Mouse (Mus musculus) liver, adult 2 months (tissue): Measurements from ENCODE around the gene Epop. TPM values are rescaled to one million over a fixed set of nuclear protein-coding genes. Genes with fewer than 3 reads are reported as not detected.

Experiments used
- DNase-seq: peaks from one replicate; pipeline ENCODE4 v3.0.0-alpha.2; 2011; ENCODE audit warnings: low read depth, low spot score; ENCODE audit errors: extremely low read depth
- H3K27ac ChIP-seq: fragments of 200-500 bp; replicated peaks from 2 replicates; pipeline ENCODE4 v1.5.1; 2012; ENCODE audit warnings: low read depth, mild to moderate bottlenecking, control low read depth, inconsistent platforms, low read length; ENCODE audit not compliant: insufficient read depth
- H3K27me3 ChIP-seq: fragments of 200-500 bp; 2 replicates; pipeline ENCODE4 v1.6.1; 2012; ENCODE audit warnings: mild to moderate bottlenecking, moderate library complexity, low read length, inconsistent platforms; ENCODE audit not compliant: control insufficient read depth, insufficient read depth
- H3K36me3 ChIP-seq: fragments of 200-500 bp; 2 replicates; pipeline ENCODE4 v1.6.1; 2012; ENCODE audit warnings: low read length, inconsistent platforms; ENCODE audit not compliant: control insufficient read depth, insufficient read depth
- H3K4me1 ChIP-seq: fragments of 200-500 bp; 2 replicates; pipeline ENCODE4 v1.6.1; 2011; ENCODE audit warnings: low read length; ENCODE audit not compliant: control insufficient read depth, insufficient read depth
- H3K4me3 ChIP-seq: fragments of 200-500 bp; 2 replicates; pipeline ENCODE4 v1.5.1; 2011; ENCODE audit warnings: low read depth, mild to moderate bottlenecking, control low read depth, low read length, moderate library complexity; ENCODE audit not compliant: insufficient read depth
- H3K79me2 ChIP-seq: fragments of 200-500 bp; 2 replicates; pipeline ENCODE4 v1.6.1; 2012; ENCODE audit warnings: inconsistent platforms, mild to moderate bottlenecking, low read length, moderate library complexity; ENCODE audit not compliant: control insufficient read depth, insufficient read depth
- H3K9ac ChIP-seq: fragments of 200-500 bp; 2 replicates; pipeline ENCODE4 v1.6.1; 2012; ENCODE audit warnings: low read depth, mild to moderate bottlenecking, control low read depth, inconsistent platforms, low read length
- CTCF ChIP-seq: fragments of 200-500 bp; IDR thresholded peaks from 2 replicates; pipeline ENCODE4 v1.5.1; 2011; ENCODE audit warnings: low read depth, low read length, control low read depth
- POLR2A ChIP-seq: fragments of 200-500 bp; IDR thresholded peaks from 2 replicates; pipeline ENCODE4 v1.6.1; 2011; ENCODE audit warnings: low read length, control low read depth; ENCODE audit not compliant: insufficient read depth; ENCODE audit errors: extremely low read depth
- WGBS: fragments of 180-500 bp; shearing (Covaris S2); methylation state at CpG from one replicate; pipeline ENCODE4 v1.1.7; 2018; 5-methylcytosine and 5-hydroxymethylcytosine counted together
- polyA plus RNA-seq: library from polyadenylated mRNA; depleted of rRNA; stranded (reverse); fragments of >200 nt; gene quantifications from 2 replicates; pipeline ENCODE4 v1.2.3, GENCODE M21; 2012
- total RNA-seq: library from RNA; depleted of rRNA; stranded (reverse); fragments of >200 nt; gene quantifications from 2 replicates; pipeline ENCODE4 v1.2.3, GENCODE M21; 2014

The Epop gene
- total and polyA plus RNA-seq, 2 experiments: 0.37 to 2.5 TPM

GRCm38 (mm10) chr11:97628303-97628567, 1.3 kb downstream of the Epop start:
- H3K4me3 ChIP-seq: peak overlapping the region; percentile 69; the same call in 1 of the 2 replicates
- H3K9ac ChIP-seq: no peak overlapping the region
- TF ChIP-seq CTCF (no peak), POLR2A (no peak)
- H3K27me3 ChIP-seq: peaks cover 21% of the 10 kb centered on the region
- H3K79me2 ChIP-seq: no peaks in the 10 kb centered on the region
- H3K36me3 ChIP-seq: no peaks in the 10 kb centered on the region
- 1% methylated on average over 28 of the region's 28 CpGs for WGBS
- DNase-seq: no peak
- H3K4me1 ChIP-seq: no peaks in the 10 kb centered on the region
- no peak overlapping the region for H3K27ac ChIP-seq

DNA sequence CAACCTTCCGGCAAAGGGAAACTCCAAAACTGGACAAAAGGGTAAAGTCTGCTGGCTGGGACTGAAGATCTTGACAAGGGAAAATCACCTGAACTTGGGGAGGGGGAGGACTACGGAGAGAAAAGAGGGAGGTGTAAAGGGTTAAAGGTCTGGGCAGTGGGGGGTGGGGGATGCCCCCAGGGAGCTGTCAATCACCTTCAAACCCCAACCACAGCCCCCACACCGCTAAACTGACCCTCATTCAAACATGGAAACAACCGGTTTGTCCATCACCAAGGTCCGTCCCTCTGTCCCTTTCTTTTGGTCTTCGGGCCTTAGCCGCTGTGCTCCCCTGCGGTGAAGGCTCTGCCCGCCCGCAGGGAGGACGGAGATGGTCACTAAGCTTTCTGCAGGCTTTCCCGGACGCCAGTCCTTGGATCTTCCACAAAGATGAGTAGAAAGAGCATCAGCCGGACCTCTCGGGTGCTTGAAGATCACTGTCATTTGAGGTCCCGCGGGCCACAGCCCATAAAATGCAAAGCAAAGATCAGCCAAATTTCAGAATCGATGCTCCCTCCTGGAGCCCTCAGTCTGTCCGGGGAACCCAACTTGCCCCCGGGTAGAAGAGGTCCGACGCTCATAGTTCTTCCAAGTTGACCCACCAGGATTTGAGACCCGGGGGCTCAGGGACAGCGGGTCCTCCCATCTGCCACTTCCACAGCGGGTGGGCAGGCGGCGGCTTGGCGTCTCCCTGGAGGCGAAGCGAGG, 1.8 kb downstream of the Epop start:
- 24% methylated on average over 30 of the region's 30 CpGs for WGBS
- DNase-seq: no peak
- no peak overlapping the region for H3K4me3 ChIP-seq

GRCm38 (mm10) chr11:97626850-97627249, 2.7 kb downstream of the Epop start:
- Histone ChIP-seq H3K27me3 (peaks cover 21% of the 10 kb centered on the region), H3K4me1 (no peaks in the 10 kb centered on the region; the same call in 1 of the 2 replicates), H3K36me3 (no peaks in the 10 kb centered on the region), H3K27ac (no peak overlapping the region), H3K79me2 (no peaks in the 10 kb centered on the region), H3K4me3 (no peak overlapping the region), H3K9ac (no peak overlapping the region)
- no peak for DNase-seq
- 48% methylated on average over 10 of the region's 10 CpGs for WGBS
- no peak for TF ChIP-seq POLR2A
- no peak for TF ChIP-seq CTCF

More for the DNA sequence above, 1.8 kb downstream of the Epop start:
- Histone ChIP-seq H3K27ac (no peak overlapping the region), H3K27me3 (peaks cover 21% of the 10 kb centered on the region), H3K79me2 (no peaks in the 10 kb centered on the region), H3K4me1 (no peaks in the 10 kb centered on the region), H3K9ac (no peak overlapping the region), H3K36me3 (no peaks in the 10 kb centered on the region)
- no peak for TF ChIP-seq POLR2A
- TF ChIP-seq CTCF: no peak

GRCm38 (mm10) chr11:97626431-97626830, 3.1 kb downstream of the Epop start:
- Histone ChIP-seq H3K4me1 (no peaks in the 10 kb centered on the region; the same call in 1 of the 2 replicates), H3K36me3 (no peaks in the 10 kb centered on the region), H3K9ac (no peak overlapping the region), H3K27me3 (peaks cover 21% of the 10 kb centered on the region), H3K4me3 (no peak overlapping the region), H3K27ac (no peak overlapping the region), H3K79me2 (no peaks in the 10 kb centered on the region)
- no peak for DNase-seq
- WGBS: 33% methylated on average over 13 of the region's 13 CpGs
- TF ChIP-seq CTCF (no peak), POLR2A (no peak)

GRCm38 (mm10) chr11:97625551-97625950, 4.0 kb downstream of the Epop start:
- no peak for TF ChIP-seq CTCF
- TF ChIP-seq POLR2A: no peak
- no peak for DNase-seq
- no peak overlapping the region for H3K27ac ChIP-seq
- H3K36me3 ChIP-seq: no peaks in the 10 kb centered on the region
- H3K4me1 ChIP-seq: no peaks in the 10 kb centered on the region; the same call in 1 of the 2 replicates
- H3K27me3 ChIP-seq: peaks cover 14% of the 10 kb centered on the region
- no peak overlapping the region for H3K9ac ChIP-seq
- 80% methylated on average over 5 of the region's 5 CpGs for WGBS
- H3K79me2 ChIP-seq: no peaks in the 10 kb centered on the region
- H3K4me3 ChIP-seq: no peak overlapping the region

GRCm38 (mm10) chr11:97623166-97623565, 6.3 kb downstream of the Epop start:
- H3K9ac ChIP-seq: no peak overlapping the region
- no peak overlapping the region for H3K4me3 ChIP-seq
- no peak for DNase-seq
- no peak overlapping the region for H3K27ac ChIP-seq
- H3K79me2 ChIP-seq: no peaks in the 10 kb centered on the region
- TF ChIP-seq POLR2A (no peak), CTCF (no peak)
- peaks cover 2% of the 10 kb centered on the region; the same call in 1 of the 2 replicates for H3K4me1 ChIP-seq
- WGBS: 58% methylated on average over 9 of the region's 9 CpGs
- no peaks in the 10 kb centered on the region for H3K36me3 ChIP-seq
- H3K27me3 ChIP-seq: peaks cover under 1% of the 10 kb centered on the region
